Mouse (Mus musculus) 3134 (cell line): ENCODE data around the gene Epp13.
A peak's percentile ranks its signal among the peaks of the same experiment; 100 is the strongest.
"Not testable (repeated sequence)": the region's sequence is repeated elsewhere in the genome, so short reads cannot be mapped to it uniquely, and the experiment has no call there.

Experiments
- DNase-seq: peaks from one replicate; pipeline ENCODE4 v3.0.0-alpha.2; 2011; ENCODE audit warnings: low spot score; ENCODE audit not compliant: insufficient read length; ENCODE audit errors: extremely low read depth

Gene Epp13

GRCm38 (mm10) chr7:6252410-6252809 is at the start of gene Epp13:
TSS of gene Epp13 (plus strand) at chr7:6252710.
- no peak for DNase-seq

- no peak for DNase-seq
These were observed 48.3 kb upstream of the Epp13 start for GRCm38 (mm10) chr7:6204200-6204599.

GRCm38 (mm10) chr7:6213144-6213543 is 39.4 kb upstream of the Epp13 start:
- no peak for DNase-seq

- not testable (repeated sequence) for DNase-seq
These were observed 37.8 kb upstream of the Epp13 start for GRCm38 (mm10) chr7:6214691-6215090.

GRCm38 (mm10) chr7:6220147-6220546 is 32.4 kb upstream of the Epp13 start:
- no peak for DNase-seq

- no peak for DNase-seq
These were observed 30.5 kb upstream of the Epp13 start, which contains the start of gene Zscan5b for GRCm38 (mm10) chr7:6221978-6222377. TSS of gene Zscan5b (plus strand) at chr7:6222278.

GRCm38 (mm10) chr7:6228491-6228890 is 24.0 kb upstream of the Epp13 start:
- DNase-seq: not testable (repeated sequence)

GRCm38 (mm10) chr7:6239787-6240186 is 12.7 kb upstream of the Epp13 start:
- DNase-seq: no peak

- DNase-seq: not testable (repeated sequence)
These were observed 11.6 kb upstream of the Epp13 start for GRCm38 (mm10) chr7:6240841-6241425.

GRCm38 (mm10) chr7:6244361-6245292 is 7.9 kb upstream of the Epp13 start:
- no peak for DNase-seq

GRCm38 (mm10) chr7:6254451-6254850 is 1.9 kb downstream of the Epp13 start:
- DNase-seq: no peak

- DNase-seq: no peak
These were observed 4.9 kb downstream of the Epp13 start for GRCm38 (mm10) chr7:6257386-6257785.

- DNase-seq: no peak
These were observed 6.0 kb downstream of the Epp13 start for GRCm38 (mm10) chr7:6258232-6259220.

- not testable (repeated sequence) for DNase-seq
These were observed 7.5 kb downstream of the Epp13 start for GRCm38 (mm10) chr7:6260004-6260403.

- no peak for DNase-seq
These were observed 9.6 kb downstream of the Epp13 start for GRCm38 (mm10) chr7:6262120-6262519.

- DNase-seq: no peak
These were observed 10.5 kb downstream of the Epp13 start for GRCm38 (mm10) chr7:6262984-6263383.

- DNase-seq: no peak
These were observed 13.2 kb downstream of the Epp13 start for GRCm38 (mm10) chr7:6265695-6266094.

GRCm38 (mm10) chr7:6277906-6278305 is 25.4 kb downstream of the Epp13 start:
- no peak for DNase-seq

- DNase-seq: peak; percentile 38
These were observed 30.2 kb downstream of the Epp13 start for GRCm38 (mm10) chr7:6282749-6283148.

- peak; percentile 65 for DNase-seq
These were observed 31.1 kb downstream of the Epp13 start for GRCm38 (mm10) chr7:6283451-6284075.
